Mouse (Mus musculus): ENCODE measurements around the gene Ntrk2. TPM values are rescaled to one million over a fixed set of nuclear protein-coding genes. Genes with fewer than 3 reads are reported as not detected.
A peak's percentile ranks its signal among the peaks of the same experiment; 100 is the strongest.

Gene Ntrk2
- total and polyA plus RNA-seq, 2 experiments from 2014 or later: 0.92 to 2.9 TPM

DNA sequence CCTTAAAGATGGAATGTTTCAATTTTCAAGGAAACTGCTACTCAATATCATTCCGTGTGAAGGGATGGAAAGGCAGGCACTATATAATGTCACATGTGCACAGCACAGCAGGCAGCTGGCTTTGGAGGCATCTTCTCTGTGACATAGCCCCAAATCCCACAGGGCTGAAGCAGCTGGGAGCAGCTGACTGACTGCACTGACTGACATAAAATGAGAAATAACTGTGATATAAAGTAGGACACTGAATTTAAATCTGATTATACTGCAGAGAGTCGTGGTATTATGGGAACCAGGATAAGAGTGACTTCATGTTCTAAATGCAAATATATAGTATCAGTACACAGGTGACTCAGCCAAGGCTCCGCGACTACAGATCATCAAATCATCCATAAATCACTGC, 282.6 kb downstream of the Ntrk2 start:
- WGBS: 75% methylated on average over 4 of the region's 4 CpGs
- H3K27me3 ChIP-seq (ENCODE audit: control insufficient read depth, insufficient read depth, low read length): no peaks in the 10 kb centered on the region
- DNase-seq (ENCODE audit: low spot score): no peak
- H3K9ac ChIP-seq (replicated peaks; ENCODE audit: low read depth, low read length): no peak overlapping the region
- H3K9me3 ChIP-seq (replicated peaks; ENCODE audit: control insufficient read depth, low read length): no peaks in the 10 kb centered on the region
- no peaks in the 10 kb centered on the region for H3K36me3 ChIP-seq (replicated peaks; ENCODE audit: control insufficient read depth, insufficient read depth, low read length)
- no peak overlapping the region for H3K4me2 ChIP-seq (ENCODE audit: low read depth, low read length)
- no peak overlapping the region for H3K4me3 ChIP-seq (ENCODE audit: low read depth, low read length)
- H3K4me1 ChIP-seq (ENCODE audit: control insufficient read depth, insufficient read depth): no peaks in the 10 kb centered on the region
- no peak overlapping the region for H3K27ac ChIP-seq (ENCODE audit: low read depth)
- TF ChIP-seq CTCF (IDR thresholded peaks at IDR 0.05; ENCODE audit: low read depth) (no peak), EP300 (IDR thresholded peaks at IDR 0.05; ENCODE audit: low read depth) (no peak)
- no peak for ATAC-seq (ENCODE audit: insufficient read depth, low read depth)

DNA sequence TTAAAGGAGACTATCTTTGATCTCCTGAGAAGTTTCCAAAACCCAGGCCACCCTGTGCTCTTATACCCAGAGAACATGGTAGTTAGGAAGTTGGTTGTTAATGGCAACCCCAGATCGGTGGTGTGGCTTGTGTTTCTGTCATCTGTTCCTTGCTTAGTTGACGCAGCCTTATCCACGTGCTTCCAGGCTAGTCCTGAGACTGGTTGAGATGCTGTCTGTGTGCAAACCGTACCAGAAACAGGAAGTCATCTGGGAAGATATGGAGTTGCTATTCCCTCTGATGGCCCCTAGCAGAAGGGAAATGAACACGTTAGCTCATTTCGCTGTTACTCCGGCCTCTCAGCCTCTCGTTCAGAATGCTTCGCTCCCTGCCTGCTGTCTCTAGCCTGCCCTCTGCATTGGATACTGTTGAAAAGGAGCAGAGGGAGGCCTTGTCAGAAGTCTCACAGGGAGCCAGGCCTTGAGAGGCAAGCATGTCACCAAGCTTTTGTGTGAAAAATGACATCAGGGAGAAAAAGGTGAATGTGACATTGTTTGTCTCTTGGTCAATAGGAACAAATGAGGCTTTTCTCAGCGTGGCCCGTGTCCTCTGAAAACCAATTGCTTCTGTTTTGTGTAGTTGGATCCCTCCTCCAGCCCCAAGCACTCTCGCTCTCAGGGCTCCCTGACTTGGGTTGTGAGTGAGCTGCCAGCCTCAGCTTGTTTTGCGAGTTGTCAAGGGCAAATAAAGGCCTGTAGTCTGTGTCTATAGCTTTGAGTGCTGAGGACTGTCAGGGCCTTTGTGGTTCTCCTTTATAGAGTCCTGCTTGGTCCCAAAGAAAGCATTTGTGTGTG, 285.0 kb downstream of the Ntrk2 start:
- peak; percentile 36; the same call in 1 of the 2 replicates for ATAC-seq (ENCODE audit: insufficient read depth, low read depth)
- H3K9ac ChIP-seq (replicated peaks; ENCODE audit: low read depth, low read length): no peak overlapping the region
- H3K4me2 ChIP-seq (ENCODE audit: low read depth, low read length): no peak overlapping the region
- H3K4me3 ChIP-seq (ENCODE audit: low read depth, low read length): no peak overlapping the region
- DNase-seq (ENCODE audit: low spot score): peak; percentile 27
- 43% methylated on average over 13 of the region's 13 CpGs for WGBS
- no peaks in the 10 kb centered on the region for H3K4me1 ChIP-seq (ENCODE audit: control insufficient read depth, insufficient read depth)
- TF ChIP-seq EP300 (IDR thresholded peaks at IDR 0.05; ENCODE audit: low read depth): no peak
- no peak for TF ChIP-seq CTCF (IDR thresholded peaks at IDR 0.05; ENCODE audit: low read depth)
- no peaks in the 10 kb centered on the region for H3K9me3 ChIP-seq (replicated peaks; ENCODE audit: control insufficient read depth, low read length)
- no peaks in the 10 kb centered on the region for H3K27me3 ChIP-seq (ENCODE audit: control insufficient read depth, insufficient read depth, low read length)
- no peaks in the 10 kb centered on the region for H3K36me3 ChIP-seq (replicated peaks; ENCODE audit: control insufficient read depth, insufficient read depth, low read length)
- no peak overlapping the region for H3K27ac ChIP-seq (ENCODE audit: low read depth)

DNA sequence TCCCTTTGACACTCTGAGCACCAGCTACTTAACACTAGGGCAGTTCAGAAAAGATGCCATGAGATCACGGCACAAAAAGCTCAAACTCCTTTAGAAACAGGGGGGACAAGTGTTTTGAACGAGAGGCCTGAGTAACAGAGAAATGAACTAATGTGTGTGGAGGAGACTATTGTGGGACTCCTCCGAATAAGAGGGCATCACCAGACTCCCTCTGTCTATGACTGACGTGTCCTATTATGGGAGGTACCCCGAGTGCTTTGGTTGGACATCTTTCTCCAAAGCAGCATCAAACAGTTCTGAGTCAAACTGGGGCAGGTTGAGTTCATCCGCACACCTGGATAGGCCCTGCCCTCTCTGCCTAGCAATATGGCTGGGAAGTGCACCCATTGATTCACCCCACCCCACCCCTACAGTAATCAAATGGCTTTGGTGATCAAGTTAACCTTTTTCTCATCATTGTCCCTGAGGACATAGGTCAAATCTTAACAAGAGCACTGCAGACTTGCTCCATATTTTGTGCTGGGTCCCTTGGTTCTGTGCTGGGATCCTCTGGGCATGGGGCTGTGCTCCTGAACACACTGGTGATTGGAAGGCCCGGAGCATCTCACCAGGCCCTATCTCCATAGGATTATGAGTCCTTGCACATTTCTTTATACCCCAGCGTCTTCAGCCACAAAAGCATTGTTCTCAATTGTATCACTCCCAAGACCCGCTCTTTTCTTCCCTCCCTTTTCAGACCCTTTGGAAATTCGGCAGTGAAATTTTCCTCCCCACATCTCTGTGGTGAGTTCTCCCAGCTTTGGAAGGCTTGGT, 285.9 kb downstream of the Ntrk2 start:
- Histone ChIP-seq H3K36me3 (replicated peaks; ENCODE audit: control insufficient read depth, insufficient read depth, low read length) (no peaks in the 10 kb centered on the region), H3K27ac (ENCODE audit: low read depth) (no peak overlapping the region), H3K4me3 (ENCODE audit: low read depth, low read length) (no peak overlapping the region), H3K4me1 (ENCODE audit: control insufficient read depth, insufficient read depth) (no peaks in the 10 kb centered on the region), H3K4me2 (ENCODE audit: low read depth, low read length) (no peak overlapping the region), H3K9ac (replicated peaks; ENCODE audit: low read depth, low read length) (no peak overlapping the region), H3K27me3 (ENCODE audit: control insufficient read depth, insufficient read depth, low read length) (no peaks in the 10 kb centered on the region), H3K9me3 (replicated peaks; ENCODE audit: control insufficient read depth, low read length) (no peaks in the 10 kb centered on the region)
- no peak for DNase-seq (ENCODE audit: low spot score)
- TF ChIP-seq EP300 (IDR thresholded peaks at IDR 0.05; ENCODE audit: low read depth) (no peak), CTCF (IDR thresholded peaks at IDR 0.05; ENCODE audit: low read depth) (no peak)
- WGBS: 72% methylated on average over 10 of the region's 10 CpGs
- ATAC-seq (ENCODE audit: insufficient read depth, low read depth): no peak

DNA sequence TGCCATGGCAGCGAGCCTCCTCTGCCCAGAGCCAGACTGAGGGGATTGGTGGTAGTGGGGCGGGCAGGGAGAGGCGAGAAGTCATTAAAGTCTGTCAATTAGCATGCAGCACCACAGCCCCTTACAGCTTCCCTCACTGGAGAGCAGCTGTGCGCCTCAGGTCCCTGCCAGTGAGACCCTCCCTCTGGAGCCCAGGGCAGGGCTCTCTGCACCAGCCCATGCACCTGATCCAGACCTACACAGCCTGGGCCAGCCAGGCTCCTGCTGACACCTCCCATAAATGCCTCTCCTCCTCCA, 286.4 kb downstream of the Ntrk2 start:
- TF ChIP-seq CTCF (IDR thresholded peaks at IDR 0.05; ENCODE audit: low read depth): no peak
- no peak for TF ChIP-seq EP300 (IDR thresholded peaks at IDR 0.05; ENCODE audit: low read depth)
- H3K9ac ChIP-seq (replicated peaks; ENCODE audit: low read depth, low read length): no peak overlapping the region
- no peak overlapping the region for H3K27ac ChIP-seq (ENCODE audit: low read depth)
- H3K27me3 ChIP-seq (ENCODE audit: control insufficient read depth, insufficient read depth, low read length): no peaks in the 10 kb centered on the region
- WGBS: 31% methylated on average over 4 of the region's 4 CpGs
- ATAC-seq (ENCODE audit: insufficient read depth, low read depth): no peak
- DNase-seq (ENCODE audit: low spot score): no peak
- H3K4me2 ChIP-seq (ENCODE audit: low read depth, low read length): no peak overlapping the region
- no peak overlapping the region for H3K4me3 ChIP-seq (ENCODE audit: low read depth, low read length)
- no peaks in the 10 kb centered on the region for H3K9me3 ChIP-seq (replicated peaks; ENCODE audit: control insufficient read depth, low read length)
- no peaks in the 10 kb centered on the region for H3K4me1 ChIP-seq (ENCODE audit: control insufficient read depth, insufficient read depth)
- no peaks in the 10 kb centered on the region for H3K36me3 ChIP-seq (replicated peaks; ENCODE audit: control insufficient read depth, insufficient read depth, low read length)

DNA sequence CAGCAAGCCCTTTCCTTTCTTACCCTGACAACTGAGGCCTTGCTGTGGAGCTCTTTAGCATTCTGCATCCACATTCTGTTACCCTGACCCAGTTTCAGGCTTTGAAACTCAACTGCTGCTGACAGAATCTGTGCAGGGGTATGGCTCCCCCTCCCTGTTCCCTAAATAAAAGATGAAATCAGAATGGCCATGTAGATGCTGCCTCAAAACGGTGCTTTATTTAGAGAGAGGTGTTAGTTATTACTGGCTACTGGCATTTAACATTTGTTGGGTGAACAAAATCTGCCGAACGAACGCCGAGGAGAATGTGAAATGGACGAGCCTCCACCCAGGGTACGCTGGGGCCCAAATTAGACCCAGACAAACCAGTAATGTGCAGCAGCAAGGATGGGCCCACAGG, 288.4 kb downstream of the Ntrk2 start:
- no peaks in the 10 kb centered on the region for H3K4me1 ChIP-seq (ENCODE audit: control insufficient read depth, insufficient read depth)
- no peak overlapping the region for H3K9ac ChIP-seq (replicated peaks; ENCODE audit: low read depth, low read length)
- 86% methylated on average over 7 of the region's 7 CpGs for WGBS
- DNase-seq (ENCODE audit: low spot score) (no peak), ATAC-seq (ENCODE audit: insufficient read depth, low read depth) (no peak)
- H3K9me3 ChIP-seq (replicated peaks; ENCODE audit: control insufficient read depth, low read length): no peaks in the 10 kb centered on the region
- no peak overlapping the region for H3K4me2 ChIP-seq (ENCODE audit: low read depth, low read length)
- no peak overlapping the region for H3K27ac ChIP-seq (ENCODE audit: low read depth)
- TF ChIP-seq CTCF (IDR thresholded peaks at IDR 0.05; ENCODE audit: low read depth): no peak
- no peak for TF ChIP-seq EP300 (IDR thresholded peaks at IDR 0.05; ENCODE audit: low read depth)
- no peaks in the 10 kb centered on the region for H3K36me3 ChIP-seq (replicated peaks; ENCODE audit: control insufficient read depth, insufficient read depth, low read length)
- no peaks in the 10 kb centered on the region for H3K27me3 ChIP-seq (ENCODE audit: control insufficient read depth, insufficient read depth, low read length)
- no peak overlapping the region for H3K4me3 ChIP-seq (ENCODE audit: low read depth, low read length)

Measured in heart, postnatal 0 days (tissue).